Mouse (Mus musculus) CD8-positive naive resting alpha-beta T cell, adult 2 months (primary cell): ENCODE measurements around the gene Fosl1.
"Not testable (repeated sequence)": the region's sequence is repeated elsewhere in the genome, so short reads cannot be mapped to it uniquely, and the experiment has no call there.

ENCODE experiments used
- DNase-seq, 2 experiments: peaks; one replicate each; pipeline ENCODE4 v3.0.0; 2022; ENCODE audit warnings: low read depth in 2 of 2, low spot score in 2 of 2

Gene Fosl1

GRCm38 (mm10) chr19:5447515-5448353, at the start of gene Fosl1:
Fosl1 (plus strand) TSS chr19:5447547.
- DNase-seq, result peak; percentile 68 to 82

- DNase-seq, result not testable (repeated sequence)
Measured at GRCm38 (mm10) chr19:5401073-5401472, 46.3 kb upstream of the Fosl1 start.

- DNase-seq, result no peak
Measured at GRCm38 (mm10) chr19:5402293-5402692, 45.1 kb upstream of the Fosl1 start, which contains the start of gene Tsga10ip. Tsga10ip (minus strand) TSS chr19:5402526.

GRCm38 (mm10) chr19:5405924-5406323, 41.4 kb upstream of the Fosl1 start:
- DNase-seq, result peak; percentile 30 to 49

- peak; percentile 54 to 61 for DNase-seq
Measured at GRCm38 (mm10) chr19:5406531-5407126, 40.7 kb upstream of the Fosl1 start.

- peak; percentile 52 to 67 for DNase-seq
Measured at GRCm38 (mm10) chr19:5407133-5407532, 40.2 kb upstream of the Fosl1 start.

GRCm38 (mm10) chr19:5408057-5409001, 39.0 kb upstream of the Fosl1 start:
- no peak for DNase-seq

- DNase-seq, result no peak
Measured at GRCm38 (mm10) chr19:5409068-5409467, 38.3 kb upstream of the Fosl1 start.

GRCm38 (mm10) chr19:5410641-5411040, 36.7 kb upstream of the Fosl1 start:
- DNase-seq, result no peak

- no peak for DNase-seq
Measured at GRCm38 (mm10) chr19:5411961-5412360, 35.4 kb upstream of the Fosl1 start.

- no peak for DNase-seq
Measured at GRCm38 (mm10) chr19:5413840-5414239, 33.5 kb upstream of the Fosl1 start.

GRCm38 (mm10) chr19:5414534-5414957, 32.8 kb upstream of the Fosl1 start:
- DNase-seq, result no peak

- DNase-seq, result no peak
Measured at GRCm38 (mm10) chr19:5418750-5419466, 28.4 kb upstream of the Fosl1 start.

GRCm38 (mm10) chr19:5419630-5420029, 27.7 kb upstream of the Fosl1 start:
- DNase-seq, result no peak

- DNase-seq, result no peak
Measured at GRCm38 (mm10) chr19:5420579-5420978, 26.8 kb upstream of the Fosl1 start.

- DNase-seq, result no peak
Measured at GRCm38 (mm10) chr19:5421784-5422183, 25.6 kb upstream of the Fosl1 start.

- no peak for DNase-seq
Measured at GRCm38 (mm10) chr19:5422267-5422666, 25.1 kb upstream of the Fosl1 start.

- no peak for DNase-seq
Measured at GRCm38 (mm10) chr19:5422895-5423443, 24.4 kb upstream of the Fosl1 start.

GRCm38 (mm10) chr19:5423561-5423960, 23.8 kb upstream of the Fosl1 start:
- DNase-seq, result no peak

- peak; percentile 49 to 51 for DNase-seq
Measured at GRCm38 (mm10) chr19:5424092-5424781, 23.1 kb upstream of the Fosl1 start.
